Mouse (Mus musculus) G1E (cell line): ENCODE measurements at regions not wholly inside any gene's neighbourhood (a gene's known extent, or its start where the extent isn't known, plus 50 kb on each side); places are given as distances from the start of the nearest gene placed in this dataset.

Experiments
- ATAC-seq: 2 replicates; pipeline ENCODE4 v1.8.0; 2016; ENCODE audit warnings: mild to moderate bottlenecking; ENCODE audit not compliant: insufficient number of reproducible peaks, poor library complexity, low FRiP score, severe bottlenecking; ENCODE audit errors: extremely low read depth
- DNase-seq: peaks from one replicate; pipeline ENCODE4 v3.0.0; 2012; ENCODE audit warnings: low spot score
- H3K27me3 ChIP-seq: 2 replicates; pipeline ENCODE4 v1.6.1; 2012; ENCODE audit warnings: mild to moderate bottlenecking, low read length, inconsistent platforms; ENCODE audit not compliant: insufficient read depth
- H3K36me3 ChIP-seq: replicated peaks from 2 replicates; pipeline ENCODE3; 2012; ENCODE audit warnings: mild to moderate bottlenecking, inconsistent platforms
- H3K4me1 ChIP-seq: 2 replicates; pipeline ENCODE4 v1.6.1; 2012; ENCODE audit warnings: low read depth, low read length, inconsistent platforms, mixed read lengths; ENCODE audit not compliant: insufficient read depth
- H3K4me3 ChIP-seq: 2 replicates; pipeline ENCODE4 v1.5.1; 2012; ENCODE audit warnings: low read depth, mild to moderate bottlenecking, inconsistent platforms, low read length, moderate library complexity, mixed read lengths
- H3K9me3 ChIP-seq: replicated peaks from 2 replicates; pipeline ENCODE4 v1.6.1; 2012; ENCODE audit warnings: inconsistent platforms
- CTCF ChIP-seq: IDR thresholded peaks from 2 replicates; pipeline ENCODE4 v1.5.1; 2012; ENCODE audit warnings: low read depth, low read length, inconsistent platforms, mixed read lengths
- GATA1 ChIP-seq: IDR thresholded peaks from 2 replicates; pipeline ENCODE4 v1.6.1; 2012; ENCODE audit warnings: borderline replicate concordance, low read length, inconsistent platforms, mixed read lengths
- GATA2 ChIP-seq: IDR thresholded peaks from 2 replicates; pipeline ENCODE4 v1.6.1; 2012; ENCODE audit warnings: low read depth, low read length, inconsistent platforms, borderline replicate concordance
- POLR2AphosphoS5 ChIP-seq: IDR thresholded peaks from 2 replicates; pipeline ENCODE4 v1.6.1; 2012; ENCODE audit warnings: low read depth, low read length, inconsistent platforms; ENCODE audit not compliant: insufficient replicate concordance
- TAL1 ChIP-seq: conservative IDR thresholded peaks from 2 replicates; pipeline ENCODE4 v1.6.1; 2012; ENCODE audit warnings: low read depth, low read length, inconsistent platforms, mixed read lengths

GRCm38 (mm10) chr1:55859113-55859512 is 453.4 kb downstream of the Plcl1 start:
- no peak for TF ChIP-seq POLR2AphosphoS5
- TF ChIP-seq GATA2, result no peak
- no peak for TF ChIP-seq CTCF
- no peak for TF ChIP-seq TAL1
- no peak for TF ChIP-seq GATA1
- no peaks in the 10 kb centered on the region for H3K27me3 ChIP-seq
- H3K4me1 ChIP-seq, result no peaks in the 10 kb centered on the region
- ATAC-seq (no peak), DNase-seq (no peak)
- peaks cover 29% of the 10 kb centered on the region for H3K9me3 ChIP-seq
- no peak overlapping the region for H3K4me3 ChIP-seq
- no peaks in the 10 kb centered on the region for H3K36me3 ChIP-seq

GRCm38 (mm10) chr1:55863113-55863512 is 457.4 kb downstream of the Plcl1 start:
- no peak for TF ChIP-seq GATA2

DNA sequence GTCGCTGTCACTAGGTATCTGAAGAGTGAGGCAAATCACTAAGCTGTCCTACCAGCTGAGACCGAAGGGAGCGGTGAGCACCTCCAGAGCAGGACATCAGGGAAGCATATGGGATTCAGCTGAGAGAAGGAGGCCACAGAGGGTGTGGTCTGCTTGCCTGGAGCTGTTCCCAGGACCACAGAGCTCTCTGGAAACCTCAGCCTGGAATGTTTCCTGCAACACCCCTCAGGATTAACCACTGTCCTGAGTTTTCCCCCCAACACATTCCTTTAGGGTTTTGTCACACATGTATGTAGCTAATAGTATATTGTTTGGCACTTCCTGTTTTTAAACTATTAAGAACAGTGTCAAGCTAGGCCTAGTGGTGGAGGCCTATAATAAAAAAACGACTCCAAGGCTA is 459.6 kb downstream of the Plcl1 start:
- Histone ChIP-seq H3K4me1 (no peaks in the 10 kb centered on the region), H3K27me3 (no peaks in the 10 kb centered on the region), H3K9me3 (peaks cover 10% of the 10 kb centered on the region), H3K4me3 (no peak overlapping the region), H3K36me3 (no peaks in the 10 kb centered on the region)
- ATAC-seq (no peak), DNase-seq (no peak)
- TF ChIP-seq POLR2AphosphoS5, result no peak
- TF ChIP-seq GATA2, result no peak
- no peak for TF ChIP-seq GATA1
- TF ChIP-seq TAL1, result no peak
- TF ChIP-seq CTCF, result no peak

More at GRCm38 (mm10) chr1:55863113-55863512, 457.4 kb downstream of the Plcl1 start:
- Histone ChIP-seq H3K36me3 (no peaks in the 10 kb centered on the region), H3K4me1 (no peaks in the 10 kb centered on the region), H3K4me3 (no peak overlapping the region), H3K27me3 (no peaks in the 10 kb centered on the region), H3K9me3 (peaks cover 24% of the 10 kb centered on the region)
- ATAC-seq, result no peak
- DNase-seq, result no peak

- no peaks in the 10 kb centered on the region for H3K4me1 ChIP-seq
- H3K27me3 ChIP-seq, result no peaks in the 10 kb centered on the region
- H3K4me3 ChIP-seq, result no peak overlapping the region
- no peak for DNase-seq
- no peak for ATAC-seq
- no peak for TF ChIP-seq GATA2
- no peak for TF ChIP-seq CTCF
- no peak for TF ChIP-seq POLR2AphosphoS5
- no peak for TF ChIP-seq GATA1
- no peak for TF ChIP-seq TAL1
- H3K9me3 ChIP-seq, result peaks cover 6% of the 10 kb centered on the region
- no peaks in the 10 kb centered on the region for H3K36me3 ChIP-seq
These were observed 461.0 kb downstream of the Plcl1 start for GRCm38 (mm10) chr1:55866677-55867076.

DNA sequence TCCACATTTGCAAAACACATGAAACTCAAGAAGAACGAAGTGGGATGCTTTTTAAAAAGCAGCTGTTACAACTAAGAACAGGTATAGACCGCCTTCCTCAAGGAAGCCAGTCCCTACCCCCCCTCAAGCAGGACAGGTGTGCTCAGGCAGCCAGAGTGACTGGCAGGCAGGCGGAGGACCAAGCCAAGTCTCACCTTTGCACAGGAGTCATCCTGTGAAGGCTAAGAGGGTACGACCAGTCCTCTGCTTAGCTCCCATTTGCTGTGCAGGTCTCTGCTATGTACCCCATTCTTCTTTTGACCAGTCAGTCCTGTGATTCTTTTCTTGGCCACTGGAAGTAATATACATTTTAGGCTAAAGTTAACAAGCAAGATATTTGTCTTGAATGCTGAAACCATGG is 467.9 kb downstream of the Plcl1 start:
- ATAC-seq (no peak), DNase-seq (no peak)
- Histone ChIP-seq H3K9me3 (peaks cover 3% of the 10 kb centered on the region), H3K36me3 (no peaks in the 10 kb centered on the region), H3K4me1 (no peaks in the 10 kb centered on the region), H3K27me3 (no peaks in the 10 kb centered on the region), H3K4me3 (no peak overlapping the region)
- TF ChIP-seq POLR2AphosphoS5, result no peak
- no peak for TF ChIP-seq TAL1
- TF ChIP-seq GATA2, result no peak
- TF ChIP-seq CTCF, result no peak

GRCm38 (mm10) chr1:55874143-55874867 is 468.6 kb downstream of the Plcl1 start:
- no peaks in the 10 kb centered on the region for H3K27me3 ChIP-seq
- peak; percentile 60; the same call in 1 of the 2 replicates for ATAC-seq
- H3K36me3 ChIP-seq, result no peaks in the 10 kb centered on the region
- TF ChIP-seq CTCF, result peak; percentile 80
- no peak for TF ChIP-seq GATA2
- H3K4me1 ChIP-seq, result no peaks in the 10 kb centered on the region
- no peak overlapping the region for H3K4me3 ChIP-seq
- DNase-seq, result no peak
- H3K9me3 ChIP-seq, result peaks cover 3% of the 10 kb centered on the region

- H3K36me3 ChIP-seq, result no peaks in the 10 kb centered on the region
- no peaks in the 10 kb centered on the region for H3K27me3 ChIP-seq
- no peak overlapping the region for H3K4me3 ChIP-seq
- peaks cover 3% of the 10 kb centered on the region for H3K9me3 ChIP-seq
- H3K4me1 ChIP-seq, result no peaks in the 10 kb centered on the region
- DNase-seq (no peak), ATAC-seq (no peak)
- TF ChIP-seq GATA1 (no peak), TAL1 (no peak), GATA2 (no peak), POLR2AphosphoS5 (no peak), CTCF (no peak)
These were observed 469.1 kb downstream of the Plcl1 start for GRCm38 (mm10) chr1:55874868-55875144.
